Comparison of ENCODE assay signal across 26 mouse cellular contexts in genomic region chr2:118148321-118149142, GRCm38 (mm10). TPM values are rescaled to one million over a fixed set of nuclear protein-coding genes. Genes with fewer than 3 reads are reported as not detected.
DNase-seq lines count a peak whose midpoint lies in the region; ATAC-seq and TF ChIP-seq lines count a peak whose summit lies in the region.
"Had no signal": no experiment of that assay in that cellular context is flagged by ENCODE, and none has a peak within 500 bp of the region (broad histone marks: within the 10 kb centered on the region; RNA-seq: fewer than 3 reads in every experiment).

No protein-coding gene starts in this region.

- TF ChIP-seq CTCF in lung, embryonic 14.5 days (IDR thresholded peaks at IDR 0.05; ENCODE audit: low read depth): no peak
- TF ChIP-seq CTCF in lung, postnatal 0 days (IDR thresholded peaks at IDR 0.05): peak; percentile 13; the same call in 1 of the 2 replicates

- peak; percentile 52; the same call in 1 of the 2 replicates for TF ChIP-seq EP300 in lung, postnatal 0 days (IDR thresholded peaks at IDR 0.05)

- no peak overlapping the region for H3K9ac ChIP-seq in lung, embryonic 14.5 days
- H3K9ac ChIP-seq in lung, postnatal 0 days (replicated peaks; ENCODE audit: low read depth): no peak overlapping the region
- H3K9ac ChIP-seq in midbrain, embryonic 14.5 days (replicated peaks; ENCODE audit: low read length): no peak overlapping the region
- H3K9ac ChIP-seq: forebrain, embryonic 13.5 days; heart, embryonic 12.5 days; hindbrain, embryonic 13.5 days; liver, embryonic 13.5 days; stomach, embryonic 15.5 days had no signal

- H3K4me1 ChIP-seq in lung, embryonic 14.5 days (ENCODE audit: insufficient read depth): peaks cover 13% of the 10 kb centered on the region
- no peaks in the 10 kb centered on the region for H3K4me1 ChIP-seq in lung, postnatal 0 days (ENCODE audit: insufficient read depth, low read depth, low read length)
- no peaks in the 10 kb centered on the region for H3K4me1 ChIP-seq in midbrain, embryonic 14.5 days (ENCODE audit: control insufficient read depth, insufficient read depth, low read length)
- H3K4me1 ChIP-seq: liver, embryonic 13.5 days; stomach, embryonic 15.5 days had no signal

- H3K27me3 ChIP-seq in lung, embryonic 14.5 days (ENCODE audit: insufficient read depth, low read length): no peaks in the 10 kb centered on the region
- H3K27me3 ChIP-seq in lung, postnatal 0 days (replicated peaks; ENCODE audit: insufficient read depth, low read length): no peaks in the 10 kb centered on the region
- H3K27me3 ChIP-seq in midbrain, embryonic 14.5 days (ENCODE audit: control insufficient read depth, insufficient read depth, low read length): no peaks in the 10 kb centered on the region
- H3K27me3 ChIP-seq: forebrain, embryonic 13.5 days; heart, embryonic 12.5 days; hindbrain, embryonic 13.5 days; liver, embryonic 13.5 days; stomach, embryonic 15.5 days had no signal

- no peak overlapping the region for H3K4me3 ChIP-seq in lung, embryonic 14.5 days (ENCODE audit: low read depth, low read length)
- no peak overlapping the region for H3K4me3 ChIP-seq in lung, postnatal 0 days (ENCODE audit: low read depth, low read length)
- H3K4me3 ChIP-seq in midbrain, embryonic 14.5 days (replicated peaks; ENCODE audit: low read depth, low read length): no peak overlapping the region
- H3K4me3 ChIP-seq: erythroblast, embryonic 14.5 days; forebrain, embryonic 13.5 days; heart, embryonic 12.5 days; hindbrain, embryonic 13.5 days; liver, embryonic 13.5 days; stomach, embryonic 15.5 days had no signal

- no peak overlapping the region for H3K4me2 ChIP-seq in lung, embryonic 14.5 days
- H3K4me2 ChIP-seq in lung, postnatal 0 days (replicated peaks; ENCODE audit: low read depth, low read length): no peak overlapping the region
- no peak overlapping the region for H3K4me2 ChIP-seq in midbrain, embryonic 14.5 days (ENCODE audit: low read length)
- H3K4me2 ChIP-seq: forebrain, embryonic 13.5 days; heart, embryonic 12.5 days; hindbrain, embryonic 13.5 days; liver, embryonic 13.5 days; stomach, embryonic 15.5 days had no signal

- no peak overlapping the region for H3K27ac ChIP-seq in lung, embryonic 14.5 days (ENCODE audit: low read depth)
- H3K27ac ChIP-seq in lung, postnatal 0 days (ENCODE audit: low read length): no peak overlapping the region
- H3K27ac ChIP-seq in midbrain, embryonic 14.5 days (replicated peaks; ENCODE audit: low read depth, low read length): no peak overlapping the region
- H3K27ac ChIP-seq: forebrain, embryonic 13.5 days; hindbrain, embryonic 13.5 days; kidney, postnatal 0 days; liver, embryonic 13.5 days; macrophage; stomach, embryonic 15.5 days had no signal

- 61% methylated on average over 4 of the region's 4 CpGs for WGBS in lung, embryonic 14.5 days
- 65% methylated on average over 4 of the region's 4 CpGs for WGBS in lung, postnatal 0 days
- WGBS in midbrain, embryonic 14.5 days: 86% methylated on average over 4 of the region's 4 CpGs

- DNase-seq in cerebellum, postnatal 14 days: peak; percentile 51 to 64
- DNase-seq in cerebellum, adult 11 months: no peak
- DNase-seq in lung, embryonic 14.5 days: peak; percentile 49
- DNase-seq in lung, postnatal 25 days (ENCODE audit: low spot score): no peak
- peak; percentile 57 for DNase-seq in lung, postnatal 0 days (ENCODE audit: low spot score)
- peak; percentile 27 for DNase-seq in telencephalon, adult 2 months (ENCODE audit: low read depth, low spot score)
- DNase-seq in midbrain, embryonic 14.5 days: no peak
- DNase-seq: adrenal gland, adult 8-10 months; cerebellum, adult 9-11 months; gastrocnemius, postnatal 25 days; heart, adult 18-20 months; heart, postnatal 4 days; kidney, adult 8-10 months; liver, embryonic 13.5 days; right cerebral cortex, postnatal 25 days; thymus, postnatal 14 days had no signal

- no peaks in the 10 kb centered on the region for H3K36me3 ChIP-seq in lung, embryonic 14.5 days (ENCODE audit: insufficient read depth)
- no peaks in the 10 kb centered on the region for H3K36me3 ChIP-seq in lung, postnatal 0 days (ENCODE audit: insufficient read depth, low read length)
- no peaks in the 10 kb centered on the region for H3K36me3 ChIP-seq in midbrain, embryonic 14.5 days (ENCODE audit: control insufficient read depth, insufficient read depth, low read length)
- H3K36me3 ChIP-seq: G1E; heart, embryonic 12.5 days; hindbrain, embryonic 13.5 days; liver, embryonic 13.5 days; stomach, embryonic 15.5 days had no signal

- ATAC-seq in lung, embryonic 14.5 days (ENCODE audit: insufficient read depth): 0 out of 2 replicates have a peak, but pooled peaks have one; percentile 50
- peak; percentile 79 for ATAC-seq in lung, postnatal 0 days
- no peak for ATAC-seq in midbrain, embryonic 14.5 days (ENCODE audit: low FRiP score, low TSS enrichment)
- ATAC-seq: forebrain, embryonic 13.5 days; intestine, embryonic 16.5 days; midbrain, embryonic 16.5 days had no signal

- H3K9me3 ChIP-seq in lung, embryonic 14.5 days (ENCODE audit: low read depth, low read length): no peaks in the 10 kb centered on the region
- no peaks in the 10 kb centered on the region for H3K9me3 ChIP-seq in lung, postnatal 0 days (ENCODE audit: low read length)
- H3K9me3 ChIP-seq in midbrain, embryonic 14.5 days (ENCODE audit: control insufficient read depth, low read length): no peaks in the 10 kb centered on the region
- H3K9me3 ChIP-seq: forebrain, embryonic 13.5 days; heart, embryonic 12.5 days; hindbrain, embryonic 13.5 days; liver, embryonic 13.5 days; stomach, embryonic 15.5 days had no signal

RNA-seq across cellular contexts. Expression of gene Thbs1, which starts 36.9 kb away (rescaled TPM):
- polyA plus RNA-seq in lung, embryonic 14.5 days (2014; fragmentation: Nextera tagmentation; extraction: Ambion mirVana): 248 and 287 TPM in 2 replicates
- 50.8 and 57.5 TPM in 2 replicates for polyA plus RNA-seq in lung, postnatal 0 days (2015; fragmentation: Nextera tagmentation; extraction: Ambion mirVana)
- 2.8 and 4.0 TPM in 2 replicates for polyA plus RNA-seq in midbrain, embryonic 14.5 days (2014; fragmentation: Nextera tagmentation; extraction: Ambion mirVana)

Comparison
In these comparisons a context has a peak if more than half of its experiments do, and no peak if none do; other contexts are left out.
1. DNase-seq: peak in cerebellum, postnatal 14 days (2 of 2), lung, embryonic 14.5 days (single experiment), lung, postnatal 0 days (single experiment) and telencephalon, adult 2 months (single experiment); none in cerebellum, adult 11 months (single experiment), lung, postnatal 25 days (single experiment) and midbrain, embryonic 14.5 days (single experiment).
2. RNA of gene Thbs1, which starts 36.9 kb away (polyA plus RNA-seq): 248 to 287 TPM in lung, embryonic 14.5 days and 50.8 to 57.5 TPM in lung, postnatal 0 days; 2.8 to 4.0 TPM in midbrain, embryonic 14.5 days; every median in the first group is over 10 times any median in the second.